Mouse (Mus musculus) heart, postnatal 0 days (tissue): ENCODE data around the gene Topors. TPM values are rescaled to one million over a fixed set of nuclear protein-coding genes. Genes with fewer than 3 reads are reported as not detected.
A peak's percentile ranks its signal among the peaks of the same experiment; 100 is the strongest.

Experiments
- ATAC-seq: fragments of 200-750 bp; cut with Nextera tagmentation; 2 replicates; pipeline ENCODE4 v1.8.0; 2017; ENCODE audit warnings: low read depth, moderate number of reproducible peaks, moderate library complexity; ENCODE audit not compliant: insufficient read depth
- DNase-seq: peaks from one replicate; pipeline ENCODE4 v3.0.0-alpha.2; 2016; ENCODE audit warnings: low spot score
- H3K27ac ChIP-seq: fragments of 300-500 bp; sonication (generic); 2 replicates; pipeline ENCODE4 v1.5.1; 2014; ENCODE audit warnings: low read depth, mild to moderate bottlenecking
- H3K27me3 ChIP-seq: fragments of 300-500 bp; sonication (generic); 2 replicates; pipeline ENCODE4 v1.6.1; 2014; ENCODE audit warnings: low read length, mixed read lengths; ENCODE audit not compliant: control insufficient read depth, insufficient read depth
- H3K36me3 ChIP-seq: fragments of 300-500 bp; sonication (generic); replicated peaks from 2 replicates; pipeline ENCODE4 v1.6.1; 2014; ENCODE audit warnings: low read length, mixed read lengths; ENCODE audit not compliant: control insufficient read depth, insufficient read depth
- H3K4me1 ChIP-seq: fragments of 300-500 bp; sonication (generic); 2 replicates; pipeline ENCODE4 v1.6.1; 2014; ENCODE audit warnings: antibody characterized with exemption; ENCODE audit not compliant: control insufficient read depth, insufficient read depth
- H3K4me2 ChIP-seq: fragments of 300-500 bp; sonication (generic); 2 replicates; pipeline ENCODE4 v1.6.1; 2014; ENCODE audit warnings: low read depth, mild to moderate bottlenecking, low read length, moderate library complexity
- H3K4me3 ChIP-seq: fragments of 300-500 bp; sonication (generic); 2 replicates; pipeline ENCODE4 v1.5.1; 2014; ENCODE audit warnings: low read depth, low read length
- H3K9ac ChIP-seq: fragments of 300-500 bp; sonication (generic); replicated peaks from 2 replicates; pipeline ENCODE4 v1.6.1; 2014; ENCODE audit warnings: low read depth, low read length, mixed read lengths
- H3K9me3 ChIP-seq: fragments of 300-500 bp; sonication (generic); replicated peaks from 2 replicates; pipeline ENCODE4 v1.6.1; 2016; ENCODE audit warnings: low read length; ENCODE audit not compliant: control insufficient read depth
- CTCF ChIP-seq: IDR thresholded peaks from 2 replicates; pipeline ENCODE4 v1.5.1; 2016; ENCODE audit warnings: antibody characterized with exemption, control low read depth, low read depth
- EP300 ChIP-seq: IDR thresholded peaks from 2 replicates; pipeline ENCODE4 v1.6.1; 2016; ENCODE audit warnings: antibody characterized with exemption, low read depth
- WGBS: fragments of 180-500 bp; shearing (Covaris S2); extraction: QIAGEN DNeasy Blood & Tissue Kit; methylation state at CpG from one replicate; pipeline ENCODE4 v1.1.7; 2014; 5-methylcytosine and 5-hydroxymethylcytosine counted together
- polyA plus RNA-seq: library from polyadenylated mRNA; unstranded; fragments of >200 nt; fragmentation: Nextera tagmentation; extraction: Ambion mirVana; gene quantifications from 2 replicates; pipeline ENCODE4 v1.2.1, GENCODE M21; 2015
- total RNA-seq: library from RNA; depleted of rRNA; stranded (reverse); fragments of >200 nt; gene quantifications from 2 replicates; pipeline ENCODE4 v1.2.3, GENCODE M21; 2014; ENCODE audit warnings: low replicate concordance

The Topors gene
- total and polyA plus RNA-seq, 2 experiments from 2014 or later, result 15.5 to 30.3 TPM

GRCm38 (mm10) chr4:40289046-40289445 is 19.4 kb upstream of the Topors start:
- DNase-seq (no peak), ATAC-seq (no peak)
- TF ChIP-seq EP300 (no peak), CTCF (no peak)
- WGBS, result 72% methylated on average over 2 of the region's 2 CpGs
- Histone ChIP-seq H3K27me3 (no peaks in the 10 kb centered on the region), H3K4me2 (no peak overlapping the region), H3K36me3 (no peaks in the 10 kb centered on the region), H3K4me3 (no peak overlapping the region), H3K9ac (no peak overlapping the region), H3K9me3 (peaks cover 3% of the 10 kb centered on the region; the same call in 1 of the 2 replicates), H3K4me1 (no peaks in the 10 kb centered on the region), H3K27ac (no peak overlapping the region)

GRCm38 (mm10) chr4:40287415-40287814 is 17.8 kb upstream of the Topors start:
- WGBS, result 59% methylated on average over 6 of the region's 6 CpGs
- H3K4me2 ChIP-seq, result no peak overlapping the region
- H3K9me3 ChIP-seq, result no peaks in the 10 kb centered on the region
- H3K9ac ChIP-seq, result no peak overlapping the region
- DNase-seq (no peak), ATAC-seq (no peak)
- H3K27ac ChIP-seq, result no peak overlapping the region
- H3K4me1 ChIP-seq, result no peaks in the 10 kb centered on the region
- H3K36me3 ChIP-seq, result no peaks in the 10 kb centered on the region
- no peaks in the 10 kb centered on the region for H3K27me3 ChIP-seq
- TF ChIP-seq CTCF (no peak), EP300 (no peak)
- no peak overlapping the region for H3K4me3 ChIP-seq

- TF ChIP-seq EP300 (no peak), CTCF (peak; percentile 82)
These were observed 15.9 kb upstream of the Topors start for GRCm38 (mm10) chr4:40285582-40285981.

GRCm38 (mm10) chr4:40279276-40279900 is 9.7 kb upstream of the Topors start, which contains the start of gene Ndufb6:
TSS of gene Ndufb6 (minus strand) at chr4:40279421.
- Histone ChIP-seq H3K27me3 (no peaks in the 10 kb centered on the region), H3K36me3 (peaks cover 20% of the 10 kb centered on the region), H3K4me1 (peaks cover 12% of the 10 kb centered on the region), H3K9me3 (no peaks in the 10 kb centered on the region), H3K4me2 (peak within 1 kb of the TSS; percentile 86), H3K27ac (peak within 1 kb of the TSS; percentile 80), H3K4me3 (peak within 1 kb of the TSS; percentile 87), H3K9ac (peak within 1 kb of the TSS; percentile 87)
- peak; percentile 93 for DNase-seq
- peak; percentile 98 for ATAC-seq
- under 1% methylated on average over 36 of the region's 36 CpGs for WGBS
- TF ChIP-seq EP300 (0 out of 2 replicates have a peak, but pooled peaks have one; percentile 30), CTCF (no peak)

More at GRCm38 (mm10) chr4:40285582-40285981, 15.9 kb upstream of the Topors start:
- ATAC-seq (no peak), DNase-seq (no peak)
- Histone ChIP-seq H3K9me3 (no peaks in the 10 kb centered on the region), H3K9ac (no peak overlapping the region), H3K36me3 (no peaks in the 10 kb centered on the region), H3K27me3 (no peaks in the 10 kb centered on the region), H3K4me2 (no peak overlapping the region), H3K4me1 (no peaks in the 10 kb centered on the region), H3K27ac (no peak overlapping the region), H3K4me3 (no peak overlapping the region)
- WGBS, result 7% methylated on average over 4 of the region's 4 CpGs

GRCm38 (mm10) chr4:40278880-40279275 is 9.2 kb upstream of the Topors start:
- H3K27me3 ChIP-seq, result no peaks in the 10 kb centered on the region
- peak overlapping the region; percentile 80 for H3K27ac ChIP-seq
- under 1% methylated on average over 21 of the region's 21 CpGs for WGBS
- peak; percentile 28 for ATAC-seq
- H3K36me3 ChIP-seq, result peaks cover 24% of the 10 kb centered on the region
- peak overlapping the region; percentile 87 for H3K9ac ChIP-seq
- TF ChIP-seq EP300, result no peak
- TF ChIP-seq CTCF, result no peak
- H3K4me1 ChIP-seq, result peaks cover 12% of the 10 kb centered on the region
- DNase-seq, result no peak
- H3K4me3 ChIP-seq, result peak overlapping the region; percentile 87
- no peaks in the 10 kb centered on the region for H3K9me3 ChIP-seq
- peak overlapping the region; percentile 86 for H3K4me2 ChIP-seq
